Mouse (Mus musculus) heart, embryonic 11.5 days (tissue): ENCODE data around the gene Hsd17b12. TPM values are rescaled to one million over a fixed set of nuclear protein-coding genes. Genes with fewer than 3 reads are reported as not detected.
A peak's percentile ranks its signal among the peaks of the same experiment; 100 is the strongest.

Experiments
- ATAC-seq: fragments of 200-750 bp; cut with Nextera tagmentation; replicated peaks from 2 replicates; pipeline ENCODE4 v1.8.0; 2017; ENCODE audit warnings: moderate library complexity; ENCODE audit not compliant: insufficient number of reproducible peaks, low FRiP score, low TSS enrichment
- H3K27ac ChIP-seq: fragments of 300-500 bp; sonication (generic); 2 replicates; pipeline ENCODE4 v1.5.1; 2014; ENCODE audit warnings: mild to moderate bottlenecking, low read depth, low read length
- H3K27me3 ChIP-seq: fragments of 300-500 bp; sonication (generic); 2 replicates; pipeline ENCODE4 v1.6.1; 2014; ENCODE audit warnings: mild to moderate bottlenecking, low read length, mixed read lengths; ENCODE audit not compliant: control insufficient read depth, insufficient read depth
- H3K36me3 ChIP-seq: fragments of 300-500 bp; sonication (generic); 2 replicates; pipeline ENCODE4 v1.6.1; 2014; ENCODE audit warnings: mild to moderate bottlenecking, low read length, moderate library complexity, mixed read lengths; ENCODE audit not compliant: control insufficient read depth, insufficient read depth
- H3K4me1 ChIP-seq: fragments of 300-500 bp; sonication (generic); 2 replicates; pipeline ENCODE4 v1.6.1; 2014; ENCODE audit warnings: low read length; ENCODE audit not compliant: control insufficient read depth, insufficient read depth
- H3K4me2 ChIP-seq: fragments of 300-500 bp; sonication (generic); 2 replicates; pipeline ENCODE4 v1.6.1; 2014; ENCODE audit warnings: mild to moderate bottlenecking, moderate library complexity
- H3K4me3 ChIP-seq: fragments of 300-500 bp; sonication (generic); 2 replicates; pipeline ENCODE4 v1.5.1; 2014; ENCODE audit warnings: low read depth, low read length
- H3K9ac ChIP-seq: fragments of 300-500 bp; sonication (generic); 2 replicates; pipeline ENCODE4 v1.6.1; 2014; ENCODE audit warnings: mild to moderate bottlenecking, low read depth, low read length, moderate library complexity
- H3K9me3 ChIP-seq: fragments of 300-500 bp; sonication (generic); replicated peaks from 2 replicates; pipeline ENCODE4 v1.6.1; 2016; ENCODE audit warnings: low read length; ENCODE audit not compliant: control insufficient read depth
- WGBS: fragments of 180-500 bp; shearing (Covaris S2); extraction: QIAGEN DNeasy Blood & Tissue Kit; methylation state at CpG from one replicate; pipeline ENCODE4 v1.1.7; 2014; ENCODE audit not compliant: insufficient replicate concordance; 5-methylcytosine and 5-hydroxymethylcytosine counted together
- polyA plus RNA-seq: library from polyadenylated mRNA; unstranded; fragments of >200 nt; fragmentation: Nextera tagmentation; extraction: Ambion mirVana; gene quantifications from 2 replicates; pipeline ENCODE4 v1.2.1, GENCODE M21; 2014

Hsd17b12 gene
- polyA plus RNA-seq, 1 experiment from 2014 or later = 89.1 TPM

- Histone ChIP-seq H3K4me1 (no peaks in the 10 kb centered on the region), H3K9me3 (no peaks in the 10 kb centered on the region), H3K27me3 (no peaks in the 10 kb centered on the region), H3K4me3 (no peak overlapping the region), H3K36me3 (no peaks in the 10 kb centered on the region), H3K4me2 (no peak overlapping the region), H3K27ac (no peak overlapping the region), H3K9ac (no peak overlapping the region)
- WGBS = 89% methylated on average over 3 of the region's 3 CpGs
- no peak for ATAC-seq
Measured at GRCm38 (mm10) chr2:94136837-94137236, 20.9 kb downstream of the Hsd17b12 start.

GRCm38 (mm10) chr2:94128496-94128895 is 29.3 kb downstream of the Hsd17b12 start:
- peak overlapping the region; percentile 88 for H3K27ac ChIP-seq
- no peak for ATAC-seq
- H3K4me2 ChIP-seq = peak overlapping the region; percentile 41
- H3K9me3 ChIP-seq = no peaks in the 10 kb centered on the region
- 62% methylated on average over 3 of the region's 3 CpGs for WGBS
- no peaks in the 10 kb centered on the region for H3K27me3 ChIP-seq
- H3K9ac ChIP-seq = no peak overlapping the region
- H3K36me3 ChIP-seq = no peaks in the 10 kb centered on the region
- H3K4me1 ChIP-seq = peaks cover 25% of the 10 kb centered on the region
- no peak overlapping the region for H3K4me3 ChIP-seq

GRCm38 (mm10) chr2:94122182-94123041 is 35.4 kb downstream of the Hsd17b12 start:
- peak overlapping the region; percentile 63 for H3K9ac ChIP-seq
- ATAC-seq = no peak

GRCm38 (mm10) chr2:94103758-94104157 is 54.0 kb downstream of the Hsd17b12 start:
- Histone ChIP-seq H3K9me3 (no peaks in the 10 kb centered on the region), H3K4me3 (no peak overlapping the region), H3K4me1 (no peaks in the 10 kb centered on the region), H3K9ac (no peak overlapping the region), H3K27ac (no peak overlapping the region), H3K36me3 (peaks cover 3% of the 10 kb centered on the region; the same call in 1 of the 2 replicates), H3K4me2 (no peak overlapping the region), H3K27me3 (no peaks in the 10 kb centered on the region)
- no peak for ATAC-seq
- 88% methylated on average over 2 of the region's 2 CpGs for WGBS

More at GRCm38 (mm10) chr2:94122182-94123041, 35.4 kb downstream of the Hsd17b12 start:
- H3K27me3 ChIP-seq = no peaks in the 10 kb centered on the region
- H3K9me3 ChIP-seq = no peaks in the 10 kb centered on the region
- no peak overlapping the region for H3K4me3 ChIP-seq
- H3K4me2 ChIP-seq = peak overlapping the region; percentile 58
- H3K4me1 ChIP-seq = peaks cover 21% of the 10 kb centered on the region
- H3K36me3 ChIP-seq = no peaks in the 10 kb centered on the region
- H3K27ac ChIP-seq = peak overlapping the region; percentile 95
- 34% methylated on average over 7 of the region's 7 CpGs for WGBS

- no peak for ATAC-seq
- WGBS = 86% methylated on average over 1 of the region's 1 CpGs
- no peak overlapping the region for H3K9ac ChIP-seq
Measured at GRCm38 (mm10) chr2:94089901-94090300, 67.9 kb downstream of the Hsd17b12 start.

GRCm38 (mm10) chr2:94069482-94069881 is 88.3 kb downstream of the Hsd17b12 start:
- Histone ChIP-seq H3K9me3 (no peaks in the 10 kb centered on the region), H3K27ac (no peak overlapping the region), H3K4me1 (peaks cover 5% of the 10 kb centered on the region), H3K4me3 (no peak overlapping the region), H3K9ac (no peak overlapping the region), H3K27me3 (no peaks in the 10 kb centered on the region), H3K4me2 (no peak overlapping the region), H3K36me3 (no peaks in the 10 kb centered on the region)
- 85% methylated on average over 5 of the region's 5 CpGs for WGBS
- ATAC-seq = no peak

More at GRCm38 (mm10) chr2:94089901-94090300, 67.9 kb downstream of the Hsd17b12 start:
- H3K27me3 ChIP-seq = no peaks in the 10 kb centered on the region
- H3K4me3 ChIP-seq = no peak overlapping the region
- H3K4me2 ChIP-seq = no peak overlapping the region
- no peaks in the 10 kb centered on the region for H3K4me1 ChIP-seq
- no peak overlapping the region for H3K27ac ChIP-seq
- no peaks in the 10 kb centered on the region for H3K36me3 ChIP-seq
- H3K9me3 ChIP-seq = no peaks in the 10 kb centered on the region

- no peak for ATAC-seq
- WGBS = 49% methylated on average over 5 of the region's 5 CpGs
- no peak overlapping the region for H3K27ac ChIP-seq
Measured at GRCm38 (mm10) chr2:94066540-94067135, 91.1 kb downstream of the Hsd17b12 start.

GRCm38 (mm10) chr2:94066120-94066519 is 91.6 kb downstream of the Hsd17b12 start:
- Histone ChIP-seq H3K4me2 (no peak overlapping the region), H3K27me3 (no peaks in the 10 kb centered on the region), H3K36me3 (no peaks in the 10 kb centered on the region), H3K4me1 (peaks cover 5% of the 10 kb centered on the region), H3K9ac (no peak overlapping the region), H3K4me3 (no peak overlapping the region), H3K27ac (no peak overlapping the region), H3K9me3 (no peaks in the 10 kb centered on the region)
- ATAC-seq = no peak
- WGBS = 75% methylated on average over 7 of the region's 7 CpGs

More at GRCm38 (mm10) chr2:94066540-94067135, 91.1 kb downstream of the Hsd17b12 start:
- H3K4me1 ChIP-seq = peaks cover 5% of the 10 kb centered on the region
- H3K4me2 ChIP-seq = no peak overlapping the region
- no peaks in the 10 kb centered on the region for H3K36me3 ChIP-seq
- no peak overlapping the region for H3K9ac ChIP-seq
- H3K4me3 ChIP-seq = no peak overlapping the region
- H3K9me3 ChIP-seq = no peaks in the 10 kb centered on the region
- H3K27me3 ChIP-seq = no peaks in the 10 kb centered on the region
